Mouse (Mus musculus): ENCODE results near the gene Plcxd2. TPM values are rescaled to one million over a fixed set of nuclear protein-coding genes. Genes with fewer than 3 reads are reported as not detected.

Gene Plcxd2
- 18.4 TPM for total RNA-seq (2023)

GRCm38 (mm10) chr16:46010153-46010905 lies at the start of gene Plcxd2:
Gene Plcxd2 (minus strand): TSS chr16:46010218.

GRCm38 (mm10) chr16:45953394-45953793 lies 56.6 kb downstream of the Plcxd2 start, which contains the start of gene Phldb2:
Gene Phldb2 (minus strand): TSS chr16:45953598.

Other genes starting within 250 kb of the Plcxd2 start
- gene Phldb2, start 56.6 kb downstream of the Plcxd2 start, total RNA-seq (2023): 0.80 TPM
- gene Cd96, start 110.0 kb upstream of the Plcxd2 start, total RNA-seq (2023): 71.7 TPM
- 15.4 TPM for gene Gm4737, start 144.9 kb upstream of the Plcxd2 start, total RNA-seq (2023)